Mouse (Mus musculus) 3T3-L1 (cell line): ENCODE data around the gene Sptlc2.
"Not testable (repeated sequence)": the region's sequence is repeated elsewhere in the genome, so short reads cannot be mapped to it uniquely, and the experiment has no call there.

Source experiments
- DNase-seq: peaks from one replicate; pipeline ENCODE4 v3.0.0-alpha.2; 2015; ENCODE audit warnings: low read depth, low spot score

Gene Sptlc2

GRCm38 (mm10) chr12:87279350-87279749 is 108.8 kb downstream of the Sptlc2 start:
- DNase-seq, result no peak

- no peak for DNase-seq
These were observed 109.9 kb downstream of the Sptlc2 start for GRCm38 (mm10) chr12:87278118-87278730.

- not testable (repeated sequence) for DNase-seq
These were observed 110.9 kb downstream of the Sptlc2 start for GRCm38 (mm10) chr12:87277251-87277650.

GRCm38 (mm10) chr12:87274853-87275831 is 113.0 kb downstream of the Sptlc2 start:
- no peak for DNase-seq

- DNase-seq, result peak; percentile 76
These were observed 120.5 kb downstream of the Sptlc2 start for GRCm38 (mm10) chr12:87267682-87268081.

- DNase-seq, result peak; percentile 51
These were observed 121.1 kb downstream of the Sptlc2 start for GRCm38 (mm10) chr12:87266827-87267603.

- peak; percentile 99 for DNase-seq
These were observed 121.9 kb downstream of the Sptlc2 start, which contains the start of the genes Vipas39 and Ahsa1 for GRCm38 (mm10) chr12:87266108-87266826. TSS of gene Vipas39 (minus strand) at chr12:87266256. TSS of gene Ahsa1 (plus strand) at chr12:87266479.

- no peak for DNase-seq
These were observed 122.7 kb downstream of the Sptlc2 start for GRCm38 (mm10) chr12:87265444-87265843.

GRCm38 (mm10) chr12:87260562-87260961 is 127.6 kb downstream of the Sptlc2 start:
- no peak for DNase-seq

- peak; percentile 28 for DNase-seq
These were observed 131.5 kb downstream of the Sptlc2 start for GRCm38 (mm10) chr12:87256629-87257028.
